Mouse (Mus musculus) bone marrow, adult 2 months (tissue): Measurements from ENCODE around the gene Rpl38.

Source experiments
- CTCF ChIP-seq: fragments of 200-500 bp; IDR thresholded peaks from 2 replicates; pipeline ENCODE4 v1.5.1; 2011; ENCODE audit warnings: low read length, control low read depth; ENCODE audit not compliant: control insufficient read depth, insufficient read depth
- POLR2A ChIP-seq: fragments of 200-500 bp; IDR thresholded peaks from 2 replicates; pipeline ENCODE4 v1.6.1; 2011; ENCODE audit warnings: low read depth, mild to moderate bottlenecking, control low read depth, low read length, borderline replicate concordance; ENCODE audit not compliant: control insufficient read depth

- TF ChIP-seq CTCF (no peak), POLR2A (no peak)
Observed at GRCm38 (mm10) chr11:114627036-114627435, 41.3 kb upstream of the Rpl38 start.
